Mouse (Mus musculus) embryonic facial prominence, embryonic 13.5 days (tissue): ENCODE data around the gene Msh4. TPM values are rescaled to one million over a fixed set of nuclear protein-coding genes. Genes with fewer than 3 reads are reported as not detected.
"Not testable (repeated sequence)": the region's sequence is repeated elsewhere in the genome, so short reads cannot be mapped to it uniquely, and the experiment has no call there.

Source experiments
- ATAC-seq: fragments of 200-750 bp; cut with Nextera tagmentation; 2 replicates; pipeline ENCODE4 v1.8.0; 2017; ENCODE audit warnings: low read depth; ENCODE audit not compliant: insufficient number of reproducible peaks, insufficient read depth, low FRiP score, low TSS enrichment
- H3K27ac ChIP-seq: fragments of 300-500 bp; sonication (generic); 2 replicates; pipeline ENCODE4 v1.5.1; 2015; ENCODE audit warnings: moderate library complexity, mild to moderate bottlenecking, inconsistent platforms
- H3K27me3 ChIP-seq: fragments of 300-500 bp; sonication (generic); 2 replicates; pipeline ENCODE4 v1.6.1; 2015; ENCODE audit warnings: mild to moderate bottlenecking, inconsistent platforms
- H3K36me3 ChIP-seq: fragments of 300-500 bp; sonication (generic); 2 replicates; pipeline ENCODE4 v1.6.1; 2015; ENCODE audit warnings: mild to moderate bottlenecking, inconsistent platforms
- H3K4me1 ChIP-seq: fragments of 300-500 bp; sonication (generic); 2 replicates; pipeline ENCODE4 v1.6.1; 2015; ENCODE audit warnings: inconsistent platforms
- H3K4me2 ChIP-seq: fragments of 300-500 bp; sonication (generic); 2 replicates; pipeline ENCODE4 v1.6.1; 2015; ENCODE audit warnings: moderate library complexity, mild to moderate bottlenecking, inconsistent platforms
- H3K4me3 ChIP-seq: fragments of 300-500 bp; sonication (generic); 2 replicates; pipeline ENCODE4 v1.5.1; 2015; ENCODE audit warnings: mild to moderate bottlenecking, inconsistent platforms
- H3K9ac ChIP-seq: fragments of 300-500 bp; sonication (generic); 2 replicates; pipeline ENCODE4 v1.6.1; 2015; ENCODE audit warnings: mild to moderate bottlenecking, inconsistent platforms
- H3K9me3 ChIP-seq: fragments of 300-500 bp; sonication (generic); 2 replicates; pipeline ENCODE4 v1.6.1; 2016; ENCODE audit warnings: inconsistent platforms
- WGBS: fragments of 180-500 bp; shearing (Covaris S2); methylation state at CpG from one replicate; pipeline ENCODE4 v1.1.7; 2015; ENCODE audit warnings: mixed read lengths; 5-methylcytosine and 5-hydroxymethylcytosine counted together
- polyA plus RNA-seq: library from polyadenylated mRNA; unstranded; fragments of >200 nt; fragmentation: Nextera tagmentation; extraction: Ambion mirVana; gene quantifications from 2 replicates; pipeline ENCODE4 v1.2.1, GENCODE M21; 2015

Msh4 gene
- polyA plus RNA-seq, 1 experiment from 2014 or later: 0.18 TPM

GRCm38 (mm10) chr3:153867149-153868136 lies 38.5 kb downstream of the Msh4 start:
- Histone ChIP-seq H3K27me3 (no peaks in the 10 kb centered on the region), H3K9ac (no peak overlapping the region), H3K4me1 (no peaks in the 10 kb centered on the region), H3K9me3 (no peaks in the 10 kb centered on the region), H3K4me3 (no peak overlapping the region), H3K4me2 (no peak overlapping the region), H3K36me3 (no peaks in the 10 kb centered on the region), H3K27ac (no peak overlapping the region)
- 60% methylated on average over 14 of the region's 14 CpGs for WGBS
- no peak for ATAC-seq

DNA sequence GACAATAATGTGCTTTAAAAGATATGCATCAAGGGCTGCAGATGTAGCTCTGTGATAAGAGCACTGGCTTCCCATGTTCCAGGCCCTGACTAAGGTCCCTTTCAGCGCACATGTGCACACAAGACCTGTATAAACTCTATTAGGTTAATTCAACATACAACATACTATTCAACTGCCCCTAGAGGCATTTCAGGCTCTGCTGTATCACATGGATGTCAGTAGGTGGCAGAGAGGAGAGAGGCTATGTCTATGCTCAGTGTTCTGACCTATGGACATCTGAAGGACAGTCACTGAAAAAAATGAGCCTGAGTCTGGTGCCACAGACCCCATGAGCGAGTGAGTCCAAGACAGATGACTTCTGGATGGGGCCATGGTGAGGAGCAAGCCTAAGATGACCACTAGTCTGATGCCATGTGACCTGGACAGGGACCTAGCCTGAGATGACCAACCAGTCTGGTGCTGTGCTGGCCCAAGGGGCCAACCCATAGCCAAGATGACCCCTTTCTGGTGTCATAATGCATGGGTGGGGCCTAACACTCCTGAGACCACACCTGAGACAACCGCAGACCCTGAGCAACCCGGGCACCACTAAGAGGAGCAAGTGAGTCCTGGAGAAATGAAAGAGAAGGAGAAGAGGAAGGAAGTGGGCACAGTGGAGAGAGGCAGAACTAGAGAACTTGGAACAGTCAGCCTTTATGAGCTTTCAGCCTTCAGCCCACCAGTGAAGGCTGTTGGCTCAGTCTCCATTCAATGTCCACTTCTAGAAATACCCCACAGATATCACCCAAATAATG lies 41.1 kb downstream of the Msh4 start:
- Histone ChIP-seq H3K4me2 (no peak overlapping the region), H3K9ac (no peak overlapping the region), H3K27me3 (no peaks in the 10 kb centered on the region), H3K27ac (no peak overlapping the region), H3K36me3 (no peaks in the 10 kb centered on the region), H3K4me1 (no peaks in the 10 kb centered on the region), H3K9me3 (no peaks in the 10 kb centered on the region), H3K4me3 (no peak overlapping the region)
- WGBS: 84% methylated on average over 4 of the region's 4 CpGs
- no peak for ATAC-seq

DNA sequence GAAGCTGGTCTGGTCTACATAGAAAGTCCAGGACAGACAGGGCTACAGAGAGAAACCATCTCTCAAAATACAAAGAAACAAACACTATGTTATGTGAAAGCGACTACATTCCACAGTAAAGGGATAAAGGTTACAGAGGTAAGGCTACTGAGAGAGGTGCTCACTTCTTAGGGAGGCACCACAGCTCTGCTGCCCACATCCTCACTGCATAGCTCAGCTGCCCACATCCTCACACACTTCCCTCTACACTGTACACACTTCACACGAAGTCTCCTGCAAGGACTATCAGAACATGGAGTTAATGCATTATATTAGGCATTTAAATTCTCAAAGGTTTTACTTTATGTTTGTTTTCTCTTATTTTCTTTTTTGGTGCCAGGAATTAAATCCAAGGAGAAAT lies 42.1 kb downstream of the Msh4 start:
- Histone ChIP-seq H3K36me3 (no peaks in the 10 kb centered on the region), H3K4me2 (no peak overlapping the region), H3K9ac (no peak overlapping the region), H3K4me1 (no peaks in the 10 kb centered on the region), H3K4me3 (no peak overlapping the region), H3K9me3 (no peaks in the 10 kb centered on the region), H3K27me3 (no peaks in the 10 kb centered on the region), H3K27ac (no peak overlapping the region)
- ATAC-seq: no peak
- 80% methylated on average over 2 of the region's 2 CpGs for WGBS

GRCm38 (mm10) chr3:153860392-153860791 lies 45.5 kb downstream of the Msh4 start:
- not testable (repeated sequence) for H3K9me3 ChIP-seq, H3K27me3 ChIP-seq, ATAC-seq, H3K4me3 ChIP-seq, H3K27ac ChIP-seq, H3K36me3 ChIP-seq, H3K9ac ChIP-seq, H3K4me2 ChIP-seq, H3K4me1 ChIP-seq
- WGBS: 89% methylated on average over 8 of the region's 8 CpGs

DNA sequence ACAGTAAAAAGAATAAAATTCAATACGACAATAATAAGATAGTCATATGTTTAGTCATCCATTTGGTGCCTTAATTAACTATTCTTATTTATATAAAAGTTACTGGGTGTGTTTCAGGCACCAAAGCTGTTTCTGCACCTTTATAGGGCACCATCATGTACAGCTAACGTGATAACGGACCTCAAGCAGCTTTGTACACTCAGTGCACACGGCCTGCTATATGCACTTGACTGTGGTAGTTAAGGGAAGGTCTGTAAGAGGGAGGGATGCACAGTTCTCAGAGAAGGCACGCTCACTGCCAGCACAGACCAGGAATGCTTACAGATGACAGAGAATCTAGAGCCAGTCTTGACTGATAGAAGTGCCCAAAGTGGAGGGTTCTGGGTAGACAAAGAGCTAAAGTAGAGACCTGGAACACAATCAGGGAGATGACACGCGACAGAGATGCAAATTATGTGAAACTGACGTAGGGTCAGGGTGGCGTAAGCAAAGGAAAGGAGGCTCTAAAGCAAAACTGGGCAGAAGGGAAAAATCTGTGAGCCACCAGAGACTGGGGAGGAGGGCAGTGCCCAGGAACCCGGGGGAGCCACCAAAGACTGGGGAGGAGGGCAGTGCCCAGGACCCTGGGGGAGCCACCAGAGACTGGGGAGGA lies 47.5 kb downstream of the Msh4 start:
- Histone ChIP-seq H3K27ac (no peak overlapping the region), H3K9ac (no peak overlapping the region)
- WGBS: 77% methylated on average over 10 of the region's 10 CpGs

DNA sequence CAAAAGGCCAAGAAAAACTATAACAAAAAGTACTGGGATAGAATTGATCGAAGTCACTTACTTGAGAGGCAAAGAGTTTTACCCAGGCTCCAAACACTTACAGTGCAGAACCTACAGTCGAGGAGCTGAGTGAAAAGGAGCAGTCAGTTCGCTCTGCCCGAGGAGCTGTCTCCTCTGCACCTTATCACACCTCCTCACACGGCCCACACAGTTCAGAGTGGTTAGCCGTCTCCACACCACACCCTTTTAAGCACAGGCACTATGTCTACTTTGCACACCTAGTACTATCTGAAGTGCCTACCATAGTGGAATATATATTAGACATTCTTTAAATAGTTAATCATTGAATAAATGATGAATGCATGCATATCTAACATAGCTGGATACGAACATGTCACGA lies 53.7 kb downstream of the Msh4 start:
- Histone ChIP-seq H3K9me3 (no peaks in the 10 kb centered on the region), H3K27me3 (no peaks in the 10 kb centered on the region), H3K4me2 (no peak overlapping the region), H3K9ac (no peak overlapping the region), H3K4me1 (peaks cover 5% of the 10 kb centered on the region), H3K27ac (no peak overlapping the region), H3K36me3 (no peaks in the 10 kb centered on the region), H3K4me3 (no peak overlapping the region)
- 76% methylated on average over 8 of the region's 8 CpGs for WGBS
- no peak; the same call in 1 of the 2 replicates for ATAC-seq

More for the DNA sequence above, 47.5 kb downstream of the Msh4 start:
- Histone ChIP-seq H3K9me3 (no peaks in the 10 kb centered on the region), H3K27me3 (no peaks in the 10 kb centered on the region), H3K4me1 (no peaks in the 10 kb centered on the region), H3K4me2 (no peak overlapping the region), H3K36me3 (no peaks in the 10 kb centered on the region), H3K4me3 (no peak overlapping the region)
- ATAC-seq: no peak

GRCm38 (mm10) chr3:153850759-153851158 lies 55.2 kb downstream of the Msh4 start:
- Histone ChIP-seq H3K4me3 (no peak overlapping the region), H3K4me2 (no peak overlapping the region), H3K9me3 (no peaks in the 10 kb centered on the region), H3K9ac (no peak overlapping the region), H3K27ac (no peak overlapping the region), H3K27me3 (no peaks in the 10 kb centered on the region), H3K4me1 (peaks cover 5% of the 10 kb centered on the region), H3K36me3 (no peaks in the 10 kb centered on the region)
- ATAC-seq: no peak
- WGBS: 77% methylated on average over 7 of the region's 7 CpGs

DNA sequence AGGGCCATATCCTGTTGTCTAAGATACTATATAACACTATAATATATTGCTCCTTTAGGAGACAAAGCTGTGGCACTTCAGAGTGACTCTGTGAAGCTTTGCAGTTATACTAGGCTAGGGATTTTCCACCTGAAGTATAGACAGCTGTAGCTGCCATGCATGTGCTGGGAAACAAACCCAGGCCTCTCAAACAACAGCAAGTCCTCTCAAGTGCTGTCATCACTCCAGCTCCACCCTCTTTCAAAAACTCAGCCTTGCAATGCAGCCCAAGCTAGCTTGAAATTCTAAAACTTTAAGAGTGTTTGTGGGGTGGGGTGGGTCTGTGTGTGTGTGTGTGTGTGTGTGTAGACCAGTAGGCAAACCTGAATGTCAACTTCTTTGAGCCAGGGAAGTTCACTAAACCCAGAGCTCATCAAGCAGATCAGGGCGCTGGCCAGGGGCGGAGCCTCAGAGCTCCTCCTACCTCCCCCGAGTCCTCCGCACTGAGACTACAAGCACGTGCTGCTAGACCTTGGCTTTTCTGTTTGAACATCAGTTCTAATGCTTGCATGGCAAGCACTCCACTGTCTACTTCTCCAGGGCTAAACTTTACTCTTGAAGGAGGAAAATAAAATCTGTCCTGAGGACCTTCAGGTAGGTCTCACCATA lies 56.4 kb downstream of the Msh4 start:
- peak; percentile 71 for ATAC-seq
- H3K4me1 ChIP-seq: peaks cover 5% of the 10 kb centered on the region
- H3K9me3 ChIP-seq: no peaks in the 10 kb centered on the region
- H3K4me3 ChIP-seq: no peak overlapping the region
- WGBS: 3% methylated on average over 5 of the region's 5 CpGs
- H3K27me3 ChIP-seq: no peaks in the 10 kb centered on the region
- no peak overlapping the region for H3K27ac ChIP-seq
- peak overlapping the region; percentile 31; the same call in 1 of the 2 replicates for H3K4me2 ChIP-seq
- no peak overlapping the region for H3K9ac ChIP-seq
- no peaks in the 10 kb centered on the region for H3K36me3 ChIP-seq

DNA sequence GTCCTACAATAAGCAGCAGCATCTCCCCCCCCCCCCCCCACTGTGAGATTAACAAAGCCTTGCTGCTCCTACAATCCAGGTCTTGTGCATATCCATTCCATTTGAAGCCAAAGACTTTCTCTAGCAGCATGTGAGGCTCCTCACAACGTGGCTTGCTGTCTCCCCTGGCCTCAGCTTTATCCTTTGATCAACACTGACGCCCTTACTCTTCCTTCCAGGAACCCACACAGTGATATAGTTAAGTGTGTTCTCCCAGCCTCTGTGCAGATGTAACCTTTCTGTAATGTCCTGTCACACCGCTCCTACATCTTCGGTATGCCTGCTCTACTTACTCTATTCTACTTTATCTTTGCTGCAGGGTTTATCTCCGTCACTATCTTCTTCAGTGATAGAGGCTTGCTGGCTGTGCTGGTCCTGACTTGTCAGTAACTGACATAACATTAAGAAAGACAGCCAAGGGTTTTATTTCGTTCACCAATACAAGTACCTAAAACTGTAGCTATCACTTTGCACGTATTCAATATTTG lies 58.7 kb downstream of the Msh4 start:
- 67% methylated on average over 7 of the region's 7 CpGs for WGBS
- Histone ChIP-seq H3K27me3 (no peaks in the 10 kb centered on the region), H3K36me3 (no peaks in the 10 kb centered on the region), H3K9me3 (no peaks in the 10 kb centered on the region), H3K27ac (no peak overlapping the region), H3K4me2 (no peak overlapping the region), H3K4me3 (no peak overlapping the region), H3K9ac (no peak overlapping the region), H3K4me1 (peaks cover 5% of the 10 kb centered on the region)
- ATAC-seq: no peak

DNA sequence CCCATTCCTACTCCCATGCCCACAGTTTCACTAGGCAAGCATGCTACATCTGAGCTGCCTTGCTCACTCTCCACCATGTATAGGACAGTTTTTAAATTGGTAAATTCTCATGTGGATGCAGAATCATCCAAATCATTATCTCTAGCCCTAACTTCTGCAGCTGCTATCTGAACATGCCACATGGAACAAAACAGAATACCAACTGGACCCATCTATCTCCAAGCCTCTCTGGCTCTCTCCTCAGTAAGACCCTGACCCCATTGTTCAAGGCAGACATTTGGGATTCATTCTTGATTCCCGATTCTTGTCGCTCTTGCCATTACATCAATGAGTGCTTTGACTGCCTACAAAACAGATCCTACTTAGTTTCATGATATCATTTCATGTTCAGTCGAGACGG lies 59.8 kb downstream of the Msh4 start:
- 86% methylated on average over 4 of the region's 4 CpGs for WGBS
- no peaks in the 10 kb centered on the region for H3K36me3 ChIP-seq
- peaks cover 5% of the 10 kb centered on the region for H3K4me1 ChIP-seq
- H3K4me2 ChIP-seq: no peak overlapping the region
- no peaks in the 10 kb centered on the region for H3K9me3 ChIP-seq
- H3K4me3 ChIP-seq: no peak overlapping the region
- ATAC-seq: no peak
- no peak overlapping the region for H3K9ac ChIP-seq
- no peaks in the 10 kb centered on the region for H3K27me3 ChIP-seq
- H3K27ac ChIP-seq: no peak overlapping the region

- WGBS: 85% methylated on average over 2 of the region's 2 CpGs
- H3K27me3 ChIP-seq: no peaks in the 10 kb centered on the region
- no peak overlapping the region for H3K4me3 ChIP-seq
- peaks cover 5% of the 10 kb centered on the region for H3K4me1 ChIP-seq
- ATAC-seq: no peak
- no peak overlapping the region for H3K4me2 ChIP-seq
- H3K9ac ChIP-seq: no peak overlapping the region
- no peaks in the 10 kb centered on the region for H3K9me3 ChIP-seq
- H3K36me3 ChIP-seq: no peaks in the 10 kb centered on the region
- no peak overlapping the region for H3K27ac ChIP-seq
Observed at GRCm38 (mm10) chr3:153845500-153845899, 60.4 kb downstream of the Msh4 start.
